Mouse (Mus musculus) cerebellum, postnatal 25 days (tissue): ENCODE measurements around the gene Cd52.
A peak's percentile ranks its signal among the peaks of the same experiment; 100 is the strongest.

Experiments
- DNase-seq, 2 experiments: peaks; one replicate each; pipeline ENCODE4 v3.0.0; 2021; ENCODE audit warnings: mixed read lengths in 2 of 2

The Cd52 gene

GRCm38 (mm10) chr4:134118126-134118800 is 23.4 kb upstream of the Cd52 start:
- no peak for DNase-seq

GRCm38 (mm10) chr4:134117012-134117411 is 22.1 kb upstream of the Cd52 start:
- DNase-seq: no peak

DNA sequence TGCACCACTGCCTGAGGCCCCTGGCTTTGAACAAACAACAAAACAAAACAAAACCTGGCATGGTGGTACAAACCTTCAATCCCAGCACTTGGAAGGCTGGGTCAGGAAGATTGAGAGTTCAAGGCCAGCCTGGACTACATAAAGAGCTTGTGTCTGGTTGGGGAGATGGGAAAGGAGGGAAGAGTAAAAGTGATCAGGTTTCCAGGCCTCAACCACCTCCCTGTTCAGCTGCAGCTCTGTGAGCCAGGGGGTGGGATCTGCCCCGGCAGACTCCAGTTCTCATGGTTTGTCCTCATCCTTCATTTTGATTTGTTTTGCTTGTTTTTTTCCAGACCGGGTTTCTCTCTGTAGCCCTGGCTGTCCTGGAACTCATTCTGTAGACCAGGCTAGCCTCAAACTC is 21.6 kb upstream of the Cd52 start:
- DNase-seq: no peak

- DNase-seq: no peak
These were observed 20.6 kb upstream of the Cd52 start for GRCm38 (mm10) chr4:134115215-134116144.

DNA sequence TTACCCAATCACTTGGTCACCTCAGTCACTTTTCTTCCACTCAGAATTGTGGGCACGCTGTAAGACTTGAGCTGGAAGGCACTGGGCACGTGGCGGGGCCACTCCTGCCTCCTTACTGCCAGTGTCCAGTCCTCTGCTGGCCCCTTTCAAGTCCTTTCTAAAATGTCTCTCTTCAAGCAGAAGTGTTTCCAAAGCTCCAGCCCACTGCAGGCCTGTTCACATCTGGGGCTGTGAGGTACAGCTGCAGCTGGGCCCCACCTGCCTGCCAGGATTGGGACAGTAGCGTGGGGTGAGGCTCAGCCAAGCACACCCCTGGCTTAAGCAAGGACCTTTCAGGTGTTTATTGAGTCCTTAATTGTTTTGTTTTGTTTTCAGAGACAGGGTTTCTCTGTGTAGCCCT is 19.2 kb upstream of the Cd52 start:
- no peak for DNase-seq

- no peak for DNase-seq
These were observed 18.6 kb upstream of the Cd52 start for GRCm38 (mm10) chr4:134113356-134113994.

DNA sequence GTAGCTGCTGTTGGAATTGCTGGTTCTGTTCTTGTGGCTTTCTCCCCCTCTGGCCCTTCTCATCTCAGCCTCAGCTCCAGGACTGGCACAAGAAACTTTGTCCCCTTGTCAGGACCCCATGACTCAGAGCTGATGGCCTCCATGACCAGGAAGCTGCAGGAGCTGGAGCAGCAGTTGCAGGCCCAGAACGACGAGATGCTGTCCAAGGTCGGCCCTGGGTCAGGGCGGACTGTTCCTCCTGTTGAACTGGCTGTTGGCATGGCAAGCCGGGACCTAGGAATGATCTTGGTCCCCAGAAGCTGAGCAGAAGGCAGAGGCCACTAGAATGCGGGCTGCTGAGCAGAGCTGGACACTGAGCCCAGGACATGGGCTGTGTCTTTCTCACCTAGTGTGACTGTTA is 17.5 kb upstream of the Cd52 start:
- no peak for DNase-seq

GRCm38 (mm10) chr4:134110653-134111052 is 15.8 kb upstream of the Cd52 start:
- no peak for DNase-seq

- DNase-seq: no peak
These were observed 13.3 kb upstream of the Cd52 start for GRCm38 (mm10) chr4:134108196-134108595.

DNA sequence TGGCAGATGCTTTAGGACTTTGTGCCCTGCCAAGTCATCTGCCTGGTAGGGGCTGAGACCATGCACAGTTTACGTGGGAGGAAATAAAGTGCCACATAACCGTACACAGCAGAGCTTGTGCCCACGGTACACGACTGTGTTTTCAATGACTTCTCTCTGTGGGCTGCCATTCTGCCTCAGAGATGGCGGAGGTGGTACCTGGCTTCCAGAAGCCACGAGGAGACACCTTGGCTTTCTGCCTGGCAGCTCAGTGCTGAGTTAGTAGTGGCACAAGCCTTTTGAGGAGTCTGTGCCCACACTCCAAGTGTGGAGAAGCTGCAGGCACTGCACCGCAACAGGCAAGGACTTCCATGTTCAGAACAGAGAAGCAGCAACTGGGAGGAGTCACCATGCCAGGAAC is 12.8 kb upstream of the Cd52 start:
- DNase-seq: no peak

- DNase-seq: no peak
These were observed 11.2 kb upstream of the Cd52 start for GRCm38 (mm10) chr4:134106105-134106504.

- DNase-seq: no peak
These were observed 7.8 kb upstream of the Cd52 start for GRCm38 (mm10) chr4:134102742-134103119.

- DNase-seq: peak; percentile 89 to 91
These were observed 7.3 kb upstream of the Cd52 start, which contains the start of gene Ubxn11 for GRCm38 (mm10) chr4:134101979-134102741. Gene Ubxn11, plus strand, starts transcription at chr4:134102570.

DNA sequence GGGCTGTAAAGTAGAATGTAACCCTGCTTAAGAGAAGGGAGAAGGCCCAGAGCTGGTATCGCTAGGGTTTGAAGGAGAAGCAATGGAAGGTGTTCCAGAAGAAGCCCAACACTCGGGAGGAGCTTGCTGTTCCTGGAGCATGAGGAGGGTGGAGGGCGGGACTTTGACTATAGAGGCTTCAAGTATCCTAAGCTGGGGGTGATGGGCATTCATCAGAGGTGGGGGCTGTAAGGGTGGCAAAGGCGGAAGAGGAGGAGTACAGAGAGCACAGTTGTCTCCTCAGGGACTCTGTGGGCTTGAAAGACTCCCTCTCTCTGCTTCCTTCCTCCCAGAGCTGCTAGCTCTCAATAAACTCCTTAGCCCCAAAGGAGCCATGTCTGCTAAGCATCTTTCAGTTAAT is 5.4 kb upstream of the Cd52 start:
- DNase-seq: no peak

DNA sequence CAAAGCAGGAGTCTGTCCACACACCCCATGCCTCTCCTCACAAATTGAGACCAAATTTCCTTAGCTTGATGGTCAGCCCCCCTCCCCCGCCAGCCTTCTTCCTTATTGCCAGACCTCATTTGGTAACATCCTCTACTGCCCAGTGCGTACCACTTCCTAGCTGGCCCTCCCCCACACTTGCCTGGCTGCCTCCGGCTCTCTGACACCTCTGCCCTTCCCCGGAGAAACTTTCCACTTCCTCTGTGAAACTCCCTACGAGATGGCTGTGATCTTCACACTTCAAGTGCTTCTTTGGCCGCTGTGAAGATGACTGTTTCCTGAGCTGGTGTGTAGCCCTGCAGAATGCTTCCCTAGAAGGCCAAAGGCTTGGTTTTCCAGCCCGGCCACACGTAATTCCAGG is 3.7 kb upstream of the Cd52 start:
- DNase-seq: no peak

GRCm38 (mm10) chr4:134097015-134097608 is 2.2 kb upstream of the Cd52 start:
- DNase-seq: no peak

DNA sequence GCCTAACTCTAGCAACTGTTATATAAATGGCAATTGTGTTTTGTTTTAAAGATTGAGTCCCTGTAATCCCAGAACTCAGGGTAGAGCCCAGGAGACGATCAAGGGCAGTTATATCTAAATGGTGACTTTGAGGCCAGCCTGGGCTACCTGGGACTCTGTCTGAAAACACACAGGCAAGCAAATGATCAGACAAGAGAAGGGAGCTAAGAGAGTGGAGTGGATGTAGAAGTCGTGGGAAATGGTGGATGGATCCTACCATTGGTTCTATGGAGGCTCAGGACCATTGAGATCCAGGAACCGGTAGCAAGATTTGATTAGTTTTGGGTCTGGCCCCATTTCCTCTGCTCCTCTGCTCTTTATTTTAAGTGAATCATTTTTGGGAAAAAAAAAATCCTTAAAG is 1.2 kb upstream of the Cd52 start:
- DNase-seq: no peak

DNA sequence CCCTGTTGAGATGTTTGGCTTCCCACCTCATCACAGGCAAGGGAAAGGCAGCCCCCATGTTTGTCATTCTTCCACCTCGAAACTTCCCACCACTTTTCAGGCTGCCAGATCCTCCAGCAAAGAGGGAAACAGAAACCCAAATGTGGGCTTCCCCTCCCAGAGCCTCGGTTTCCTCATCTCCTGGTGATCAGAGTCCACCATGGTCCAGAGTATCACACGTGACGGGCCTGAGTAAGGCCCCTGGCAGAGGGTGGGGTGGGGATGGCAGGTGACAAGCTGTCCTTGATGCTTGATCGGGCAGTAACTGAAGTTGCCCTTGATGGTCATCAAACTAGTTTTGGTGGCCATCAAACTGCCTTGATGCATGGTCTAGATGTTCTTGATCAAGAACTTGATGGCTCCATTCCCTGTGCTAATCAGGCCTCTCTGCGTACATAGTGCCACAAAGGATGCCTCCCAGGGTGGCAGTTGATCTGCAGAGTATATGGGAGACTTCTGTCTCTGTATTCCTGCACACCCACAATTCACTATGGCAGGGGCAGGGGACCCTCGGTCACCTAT is 798 bp downstream of the Cd52 start:
- DNase-seq: no peak

- DNase-seq: peak; percentile 36 to 60
These were observed 2.2 kb downstream of the Cd52 start for GRCm38 (mm10) chr4:134092382-134093288.

DNA sequence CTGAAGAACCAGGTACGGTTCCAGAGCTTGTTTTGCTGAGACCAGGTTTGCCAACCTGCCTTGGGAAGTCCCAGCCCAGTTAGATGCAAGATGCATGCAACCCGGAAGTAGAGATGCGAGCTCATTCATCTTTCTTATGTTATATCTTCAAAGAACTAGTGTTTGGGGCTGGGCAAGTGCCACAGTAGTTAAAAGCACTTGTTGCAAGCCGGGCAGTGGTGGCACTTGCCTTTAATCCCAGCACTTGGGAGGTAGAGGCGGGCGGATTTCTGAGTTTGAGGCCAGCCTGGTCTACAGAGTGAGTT is 3.7 kb downstream of the Cd52 start:
- DNase-seq: no peak

GRCm38 (mm10) chr4:134090521-134091224 is 4.2 kb downstream of the Cd52 start:
- DNase-seq: no peak
